Mouse (Mus musculus): ENCODE measurements around the gene Cpsf6. TPM values are rescaled to one million over a fixed set of nuclear protein-coding genes. Genes with fewer than 3 reads are reported as not detected.

The Cpsf6 gene
- polyA plus RNA-seq, 1 experiment from 2014 or later: 53.6 TPM

DNA sequence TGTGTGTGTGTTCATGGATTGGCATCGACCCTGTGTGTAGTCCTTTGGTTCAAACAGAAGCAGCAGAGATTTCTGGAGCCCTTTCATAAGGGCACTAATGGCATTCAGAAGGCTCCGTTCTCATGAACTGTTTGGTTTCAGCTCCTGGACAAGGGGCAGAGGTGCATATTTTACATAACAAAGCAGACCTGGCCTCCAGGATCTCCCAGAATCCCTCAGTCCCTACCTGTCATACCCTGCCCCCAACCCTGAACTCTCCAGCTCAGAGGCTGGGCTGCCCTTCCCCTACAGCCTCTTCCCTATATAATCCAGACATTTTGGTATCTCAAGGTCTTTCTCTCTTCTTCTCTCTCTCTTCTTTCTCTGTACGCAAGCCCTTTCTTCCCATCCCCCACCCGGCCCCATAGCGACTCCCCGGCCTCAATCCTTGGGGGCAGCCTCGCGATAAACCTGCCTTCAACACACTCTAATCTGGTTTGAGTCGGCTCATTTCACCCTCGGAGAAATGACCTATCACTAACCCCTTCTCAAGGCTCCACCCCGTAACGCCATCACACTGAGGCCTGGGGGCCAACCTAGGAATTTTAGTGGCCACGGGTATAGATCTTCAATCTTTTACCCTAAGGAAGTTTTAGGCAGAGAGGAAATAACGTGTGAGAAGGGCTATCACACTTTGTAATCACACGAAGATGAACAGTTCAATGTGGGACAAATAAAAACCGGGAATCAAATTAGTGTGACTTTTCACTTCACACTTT, 32.1 kb upstream of the Cpsf6 start:
- no peak overlapping the region for H3K4me3 ChIP-seq (ENCODE audit: low read depth, low read length)
- 31% methylated on average over 16 of the region's 16 CpGs for WGBS
- no peaks in the 10 kb centered on the region for H3K27me3 ChIP-seq (ENCODE audit: control insufficient read depth, insufficient read depth, low read length)
- no peaks in the 10 kb centered on the region for H3K4me1 ChIP-seq (replicated peaks; ENCODE audit: control insufficient read depth, insufficient read depth)
- TF ChIP-seq EP300 (optimal IDR thresholded peaks at IDR 0.05) (no peak), CTCF (IDR thresholded peaks at IDR 0.05; ENCODE audit: low read depth) (no peak)
- H3K27ac ChIP-seq (replicated peaks): no peak overlapping the region
- no peak overlapping the region for H3K4me2 ChIP-seq (replicated peaks; ENCODE audit: low read depth)
- DNase-seq (ENCODE audit: low spot score) (no peak), ATAC-seq (ENCODE audit: low FRiP score, low TSS enrichment) (no peak)
- H3K9ac ChIP-seq (ENCODE audit: low read length): no peak overlapping the region
- no peaks in the 10 kb centered on the region for H3K9me3 ChIP-seq (ENCODE audit: control insufficient read depth, low read length)
- no peaks in the 10 kb centered on the region for H3K36me3 ChIP-seq (ENCODE audit: control insufficient read depth, insufficient read depth, low read length)

DNA sequence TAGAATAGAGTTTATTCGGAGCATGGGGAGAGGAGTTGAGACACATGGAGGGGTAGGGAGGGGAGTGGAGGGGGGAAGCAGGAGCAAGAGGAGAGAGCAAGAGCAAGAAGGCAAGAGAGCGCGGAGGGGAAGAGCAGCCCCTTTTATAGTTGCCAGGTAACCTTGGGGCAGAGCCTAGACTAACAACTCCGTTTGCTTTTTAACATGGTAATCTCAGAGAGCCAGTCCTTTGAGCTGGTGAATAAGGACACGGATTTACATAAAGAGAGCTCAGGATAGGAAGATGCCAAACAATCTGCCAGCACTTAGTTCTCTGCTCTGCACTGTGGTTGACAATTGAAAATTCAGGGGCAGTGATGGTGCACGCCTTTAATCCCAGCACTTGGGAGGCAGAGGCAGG, 31.3 kb upstream of the Cpsf6 start:
- TF ChIP-seq CTCF (IDR thresholded peaks at IDR 0.05; ENCODE audit: low read depth) (no peak), EP300 (optimal IDR thresholded peaks at IDR 0.05) (no peak)
- ATAC-seq (ENCODE audit: low FRiP score, low TSS enrichment) (no peak), DNase-seq (ENCODE audit: low spot score) (no peak)
- H3K4me2 ChIP-seq (replicated peaks; ENCODE audit: low read depth): no peak overlapping the region
- 55% methylated on average over 6 of the region's 6 CpGs for WGBS
- H3K4me1 ChIP-seq (replicated peaks; ENCODE audit: control insufficient read depth, insufficient read depth): no peaks in the 10 kb centered on the region
- H3K9ac ChIP-seq (ENCODE audit: low read length): no peak overlapping the region
- no peaks in the 10 kb centered on the region for H3K27me3 ChIP-seq (ENCODE audit: control insufficient read depth, insufficient read depth, low read length)
- no peak overlapping the region for H3K27ac ChIP-seq (replicated peaks)
- H3K4me3 ChIP-seq (ENCODE audit: low read depth, low read length): no peak overlapping the region
- no peaks in the 10 kb centered on the region for H3K9me3 ChIP-seq (ENCODE audit: control insufficient read depth, low read length)
- H3K36me3 ChIP-seq (ENCODE audit: control insufficient read depth, insufficient read depth, low read length): no peaks in the 10 kb centered on the region

DNA sequence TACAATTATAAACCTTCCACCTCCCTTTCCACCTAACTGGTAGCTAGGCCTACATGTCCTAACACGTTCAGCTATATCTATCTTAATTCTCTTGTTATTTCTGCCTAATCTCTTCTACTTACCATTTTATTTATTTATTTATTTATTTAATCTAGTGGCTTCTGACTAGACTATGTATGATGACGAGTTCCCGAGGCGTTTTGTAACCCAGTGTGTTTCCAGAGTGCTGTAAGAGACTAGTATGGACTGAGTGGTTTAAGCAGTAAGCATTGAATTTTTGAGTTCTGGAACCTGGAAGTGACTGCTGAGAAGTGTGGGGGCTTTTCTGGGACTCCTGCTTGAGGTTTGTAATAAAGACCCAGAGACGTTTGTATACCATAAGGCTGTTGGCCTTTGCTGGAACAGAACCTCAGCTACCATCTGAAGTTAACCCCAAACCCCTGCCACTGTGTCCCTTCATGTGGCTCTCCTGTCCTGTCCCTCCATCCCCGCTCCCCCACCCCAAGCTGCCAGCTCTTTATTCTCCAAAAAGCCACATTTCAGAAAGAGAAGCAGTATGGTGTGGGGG, 30.8 kb upstream of the Cpsf6 start:
- 73% methylated on average over 6 of the region's 6 CpGs for WGBS
- H3K4me3 ChIP-seq (ENCODE audit: low read depth, low read length): no peak overlapping the region

DNA sequence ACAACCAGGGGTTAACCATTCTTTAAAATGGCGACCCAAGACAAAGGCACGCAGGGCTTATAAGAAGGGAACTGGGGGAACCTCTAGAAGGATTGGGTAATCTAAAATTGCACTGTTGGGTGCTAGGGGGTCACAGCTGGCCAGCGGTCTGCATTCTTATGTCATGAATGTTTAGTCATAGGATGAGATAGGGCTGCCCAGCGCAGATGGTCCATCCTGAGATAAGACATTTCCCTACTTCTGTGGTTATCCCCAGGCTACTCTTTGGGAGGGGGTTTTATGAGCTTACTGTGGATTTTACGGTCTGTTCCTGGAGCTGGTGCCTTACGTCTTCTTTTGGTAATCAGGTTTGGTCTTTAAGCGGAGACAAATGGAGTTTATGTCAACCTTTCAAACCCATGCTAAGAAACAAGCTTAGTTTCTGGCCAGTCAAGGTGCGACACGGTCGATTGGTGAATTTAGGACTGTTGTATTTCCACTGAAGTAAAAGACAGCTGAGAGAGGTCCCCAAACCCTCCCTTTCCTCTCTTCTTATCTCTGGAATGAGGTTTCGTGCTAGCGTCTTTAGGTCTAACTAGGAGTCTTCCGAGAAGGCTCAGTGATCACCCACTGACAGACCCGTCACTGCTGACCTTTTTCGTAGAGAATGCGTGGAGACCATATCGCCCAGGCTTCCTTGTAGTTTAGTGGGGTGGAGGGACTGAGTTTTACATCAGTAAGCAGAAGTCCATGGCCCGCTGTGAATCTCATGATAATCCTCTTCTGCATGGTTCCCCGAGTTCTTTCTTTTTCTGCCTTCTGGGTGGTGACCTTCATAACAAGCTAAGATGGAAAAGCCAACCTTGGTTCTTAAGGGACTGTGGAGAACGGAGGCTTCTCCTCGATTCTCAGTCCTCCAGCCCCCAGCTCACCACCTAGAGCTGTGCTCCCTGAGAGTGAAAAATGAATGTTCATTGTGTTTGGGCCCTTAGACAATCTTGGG, 29.8 kb upstream of the Cpsf6 start:
- no peak overlapping the region for H3K27ac ChIP-seq (replicated peaks)
- no peaks in the 10 kb centered on the region for H3K9me3 ChIP-seq (ENCODE audit: control insufficient read depth, low read length)
- no peak overlapping the region for H3K4me3 ChIP-seq (ENCODE audit: low read depth, low read length)
- H3K4me2 ChIP-seq (replicated peaks; ENCODE audit: low read depth): no peak overlapping the region
- H3K36me3 ChIP-seq (ENCODE audit: control insufficient read depth, insufficient read depth, low read length): no peaks in the 10 kb centered on the region
- H3K4me1 ChIP-seq (replicated peaks; ENCODE audit: control insufficient read depth, insufficient read depth): no peaks in the 10 kb centered on the region
- no peak for DNase-seq (ENCODE audit: low spot score)
- 79% methylated on average over 21 of the region's 21 CpGs for WGBS
- H3K27me3 ChIP-seq (ENCODE audit: control insufficient read depth, insufficient read depth, low read length): no peaks in the 10 kb centered on the region
- no peak overlapping the region for H3K9ac ChIP-seq (ENCODE audit: low read length)
- ATAC-seq (ENCODE audit: low FRiP score, low TSS enrichment): no peak
- TF ChIP-seq EP300 (optimal IDR thresholded peaks at IDR 0.05) (no peak), CTCF (IDR thresholded peaks at IDR 0.05; ENCODE audit: low read depth) (no peak)

More for the DNA sequence above, 30.8 kb upstream of the Cpsf6 start:
- no peaks in the 10 kb centered on the region for H3K27me3 ChIP-seq (ENCODE audit: control insufficient read depth, insufficient read depth, low read length)
- H3K4me1 ChIP-seq (replicated peaks; ENCODE audit: control insufficient read depth, insufficient read depth): no peaks in the 10 kb centered on the region
- TF ChIP-seq CTCF (IDR thresholded peaks at IDR 0.05; ENCODE audit: low read depth) (no peak), EP300 (optimal IDR thresholded peaks at IDR 0.05) (no peak)
- H3K9ac ChIP-seq (ENCODE audit: low read length): no peak overlapping the region
- no peaks in the 10 kb centered on the region for H3K9me3 ChIP-seq (ENCODE audit: control insufficient read depth, low read length)
- H3K4me2 ChIP-seq (replicated peaks; ENCODE audit: low read depth): no peak overlapping the region
- ATAC-seq (ENCODE audit: low FRiP score, low TSS enrichment) (no peak), DNase-seq (ENCODE audit: low spot score) (no peak)
- no peaks in the 10 kb centered on the region for H3K36me3 ChIP-seq (ENCODE audit: control insufficient read depth, insufficient read depth, low read length)
- H3K27ac ChIP-seq (replicated peaks): no peak overlapping the region

DNA sequence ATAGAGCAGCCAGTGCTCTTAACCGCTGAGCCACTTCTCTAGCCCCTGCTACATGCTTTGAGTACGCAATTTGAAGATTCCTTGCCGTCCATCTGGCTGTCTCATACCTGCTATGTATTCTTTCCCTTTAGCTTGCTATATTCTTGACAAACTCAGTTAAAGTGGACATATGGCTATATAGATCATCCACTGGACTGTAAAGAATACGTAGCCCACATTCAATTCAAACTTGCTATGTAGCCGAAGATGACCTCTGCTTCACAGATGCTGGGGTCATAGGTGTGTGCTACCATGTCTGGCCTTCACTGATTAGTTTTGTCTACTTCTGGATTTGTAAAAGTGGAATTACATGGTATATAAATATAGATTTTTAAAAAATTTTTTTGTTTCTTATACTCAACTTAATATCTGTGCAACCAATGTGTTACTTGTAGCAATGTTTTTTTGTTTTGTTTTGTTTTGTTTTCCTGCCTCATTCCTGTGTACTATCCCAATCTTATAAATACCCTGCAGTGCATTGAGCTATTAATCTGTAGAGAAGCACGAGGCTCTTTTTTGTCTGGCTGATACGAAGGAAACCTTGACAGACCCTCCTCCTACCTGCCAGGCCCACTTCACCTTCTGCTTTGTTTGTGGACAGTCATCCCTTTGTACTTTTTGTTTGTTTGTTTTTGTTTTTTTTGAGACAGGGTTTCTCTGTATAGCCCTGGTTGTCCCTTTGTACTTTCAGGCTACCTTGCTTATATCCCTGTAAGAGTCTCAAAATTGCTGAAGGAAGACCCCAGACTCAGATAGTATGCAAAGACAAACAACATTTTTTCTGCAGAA, 28.9 kb upstream of the Cpsf6 start:
- no peaks in the 10 kb centered on the region for H3K9me3 ChIP-seq (ENCODE audit: control insufficient read depth, low read length)
- H3K27me3 ChIP-seq (ENCODE audit: control insufficient read depth, insufficient read depth, low read length): no peaks in the 10 kb centered on the region
- H3K9ac ChIP-seq (ENCODE audit: low read length): no peak overlapping the region
- no peak overlapping the region for H3K4me3 ChIP-seq (ENCODE audit: low read depth, low read length)
- no peak overlapping the region for H3K4me2 ChIP-seq (replicated peaks; ENCODE audit: low read depth)
- TF ChIP-seq CTCF (IDR thresholded peaks at IDR 0.05; ENCODE audit: low read depth): no peak
- no peak for TF ChIP-seq EP300 (optimal IDR thresholded peaks at IDR 0.05)
- H3K27ac ChIP-seq (replicated peaks): no peak overlapping the region
- 78% methylated on average over 7 of the region's 7 CpGs for WGBS
- no peaks in the 10 kb centered on the region for H3K4me1 ChIP-seq (replicated peaks; ENCODE audit: control insufficient read depth, insufficient read depth)
- ATAC-seq (ENCODE audit: low FRiP score, low TSS enrichment) (no peak), DNase-seq (ENCODE audit: low spot score) (no peak)
- no peaks in the 10 kb centered on the region for H3K36me3 ChIP-seq (ENCODE audit: control insufficient read depth, insufficient read depth, low read length)

All from stomach, postnatal 0 days (tissue).